In genomic region chr14:57663630-57664029, GRCm38 (mm10) we compare ENCODE assay signal across 8 mouse cellular contexts. TPM values are rescaled to one million over a fixed set of nuclear protein-coding genes. Genes with fewer than 3 reads are reported as not detected.
DNase-seq lines count a peak whose midpoint lies in the region; ATAC-seq and TF ChIP-seq lines count a peak whose summit lies in the region.

No protein-coding gene starts in this region.

- no peak for ATAC-seq in heart, postnatal 0 days (ENCODE audit: insufficient read depth, low read depth)
- no peak for ATAC-seq in hindbrain, embryonic 16.5 days
- no peak for ATAC-seq in midbrain, embryonic 15.5 days (replicated peaks)

- no peak overlapping the region for H3K27ac ChIP-seq in heart, postnatal 0 days (ENCODE audit: low read depth)
- no peak overlapping the region for H3K27ac ChIP-seq in cortical plate, adult 2 months (ENCODE audit: insufficient read depth, low read length)
- no peak overlapping the region for H3K27ac ChIP-seq in hindbrain, embryonic 16.5 days (ENCODE audit: low read depth, low read length)
- no peak overlapping the region for H3K27ac ChIP-seq in midbrain, embryonic 15.5 days

- no peaks in the 10 kb centered on the region for H3K36me3 ChIP-seq in heart, postnatal 0 days (replicated peaks; ENCODE audit: control insufficient read depth, insufficient read depth, low read length)
- no peaks in the 10 kb centered on the region for H3K36me3 ChIP-seq in hindbrain, embryonic 16.5 days (ENCODE audit: control insufficient read depth, insufficient read depth, low read length)
- no peaks in the 10 kb centered on the region for H3K36me3 ChIP-seq in midbrain, embryonic 15.5 days (replicated peaks)

- TF ChIP-seq POLR2A in cortical plate, adult 2 months (IDR thresholded peaks at IDR 0.05; ENCODE audit: extremely low read depth, insufficient read depth, low read length): no peak

- no peak for TF ChIP-seq CTCF in heart, postnatal 0 days (IDR thresholded peaks at IDR 0.05; ENCODE audit: low read depth)
- no peak for TF ChIP-seq CTCF in cortical plate, adult 2 months (IDR thresholded peaks at IDR 0.05; ENCODE audit: extremely low read depth, insufficient read depth, low read length)

- WGBS in heart, postnatal 0 days: 28% methylated on average over 1 of the region's 1 CpGs
- WGBS in hindbrain, embryonic 16.5 days: 35% methylated on average over 1 of the region's 1 CpGs
- WGBS in midbrain, embryonic 15.5 days: 33% methylated on average over 1 of the region's 1 CpGs

- H3K9ac ChIP-seq in heart, postnatal 0 days (replicated peaks; ENCODE audit: low read depth, low read length): 0 out of 2 replicates have a peak overlapping the region, but pooled peaks have one; percentile 84
- H3K9ac ChIP-seq in hindbrain, embryonic 16.5 days (ENCODE audit: low read depth, low read length): no peak overlapping the region
- H3K9ac ChIP-seq in midbrain, embryonic 15.5 days: no peak overlapping the region

- H3K4me1 ChIP-seq in heart, postnatal 0 days (ENCODE audit: control insufficient read depth, insufficient read depth): no peaks in the 10 kb centered on the region; the same call in 1 of the 2 replicates
- no peaks in the 10 kb centered on the region for H3K4me1 ChIP-seq in cortical plate, adult 2 months (ENCODE audit: control insufficient read depth, insufficient read depth, low read length)
- H3K4me1 ChIP-seq in hindbrain, embryonic 16.5 days (ENCODE audit: control insufficient read depth, insufficient read depth, low read depth, low read length): peaks cover 14% of the 10 kb centered on the region
- H3K4me1 ChIP-seq in midbrain, embryonic 15.5 days: peaks cover 25% of the 10 kb centered on the region

- peak overlapping the region; percentile 76 for H3K4me3 ChIP-seq in heart, postnatal 0 days (ENCODE audit: low read depth, low read length)
- peak overlapping the region; percentile 100; the same call in 1 of the 2 replicates for H3K4me3 ChIP-seq in cortical plate, adult 2 months (ENCODE audit: insufficient read depth, low read length)
- H3K4me3 ChIP-seq in hindbrain, embryonic 16.5 days (ENCODE audit: low read length): no peak overlapping the region
- peak overlapping the region; percentile 62 for H3K4me3 ChIP-seq in midbrain, embryonic 15.5 days

- H3K9me3 ChIP-seq in heart, postnatal 0 days (replicated peaks; ENCODE audit: control insufficient read depth, low read length): no peaks in the 10 kb centered on the region
- H3K9me3 ChIP-seq in hindbrain, embryonic 16.5 days (ENCODE audit: control insufficient read depth, low read length): no peaks in the 10 kb centered on the region
- H3K9me3 ChIP-seq in midbrain, embryonic 15.5 days: no peaks in the 10 kb centered on the region

- intact Hi-C loops in heart, postnatal 36 days (cut with DNase I): no loop called here

- DNase-seq in heart, postnatal 0 days (ENCODE audit: low spot score): no peak
- no peak for DNase-seq in heart, postnatal 36 days
- DNase-seq in right cerebral cortex, postnatal 10 days (ENCODE audit: low spot score in 2 of 2): no peak
- DNase-seq in layer of hippocampus, adult 18-20 months (ENCODE audit: low spot score in 2 of 2): no peak
- no peak for DNase-seq in adrenal gland, postnatal 4 days (ENCODE audit: low spot score in 2 of 2)

- no peak for TF ChIP-seq EP300 in heart, postnatal 0 days (IDR thresholded peaks at IDR 0.05; ENCODE audit: low read depth)

- peak overlapping the region; percentile 65 for H3K4me2 ChIP-seq in heart, postnatal 0 days (ENCODE audit: low read depth, low read length)
- peak overlapping the region; percentile 94 for H3K4me2 ChIP-seq in hindbrain, embryonic 16.5 days (ENCODE audit: low read length)
- H3K4me2 ChIP-seq in midbrain, embryonic 15.5 days: peak overlapping the region; percentile 91

- H3K27me3 ChIP-seq in heart, postnatal 0 days (ENCODE audit: control insufficient read depth, insufficient read depth, low read length): no peaks in the 10 kb centered on the region
- no peaks in the 10 kb centered on the region for H3K27me3 ChIP-seq in hindbrain, embryonic 16.5 days (replicated peaks; ENCODE audit: control insufficient read depth, insufficient read depth, low read length)
- no peaks in the 10 kb centered on the region for H3K27me3 ChIP-seq in midbrain, embryonic 15.5 days (replicated peaks)

RNA-seq across cellular contexts. Expression of gene Xpo4, which starts 1.6 kb away (rescaled TPM):
- 10.9 and 26.0 TPM in 2 replicates for total RNA-seq in heart, postnatal 0 days (2014; rRNA removed; ENCODE audit: low replicate concordance)
- polyA plus RNA-seq in heart, postnatal 0 days (2015; fragmentation: Nextera tagmentation; extraction: Ambion mirVana): 5.1 and 6.5 TPM in 2 replicates
- total RNA-seq in heart, postnatal 36 days (2021): 10 to 100 TPM; 10.5 to 12.7 TPM
- 6.7 and 7.1 TPM in 2 replicates for polyA plus RNA-seq in cortical plate, adult 2 months (2012; rRNA removed)
- polyA plus RNA-seq in hindbrain, embryonic 16.5 days (2015; fragmentation: Nextera tagmentation; extraction: Ambion mirVana): 9.8 and 11.0 TPM in 2 replicates
- polyA plus RNA-seq in midbrain, embryonic 15.5 days (2015; fragmentation: Nextera tagmentation; extraction: Ambion mirVana): 12.9 and 13.1 TPM in 2 replicates
- 10 to 100 TPM; 12.2 to 13.1 TPM for total RNA-seq in layer of hippocampus, adult 18-20 months (2021)
- 10 to 100 TPM; 31.6 to 35.5 TPM for total RNA-seq in adrenal gland, postnatal 4 days (2021)
